Mouse (Mus musculus): ENCODE measurements around the gene Pla2g3. TPM values are rescaled to one million over a fixed set of nuclear protein-coding genes. Genes with fewer than 3 reads are reported as not detected.

Gene Pla2g3
- total and polyA plus RNA-seq, 2 experiments: 0.06 TPM; not detected in 1

DNA sequence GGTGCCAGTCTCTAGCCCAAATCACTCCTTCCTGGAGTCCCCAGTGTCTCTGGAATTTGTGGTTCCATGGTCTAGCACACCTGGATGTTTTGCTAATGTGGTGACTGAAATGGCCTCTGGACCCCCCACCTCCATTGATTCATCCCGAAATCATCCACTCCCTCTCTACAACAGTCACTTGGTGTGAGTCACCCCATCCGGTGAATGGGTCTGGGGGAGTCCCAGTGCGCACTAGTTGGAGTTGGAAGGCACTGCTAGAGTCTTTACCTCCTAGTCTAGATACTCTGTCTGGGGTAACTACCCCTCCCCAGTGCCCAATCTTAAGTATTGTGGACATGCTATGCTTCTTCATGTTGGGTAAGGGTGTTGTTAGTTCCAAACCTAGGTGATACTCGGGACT is 50.3 kb downstream of the Pla2g3 start:
- Histone ChIP-seq H3K79me2 (ENCODE audit: control insufficient read depth, insufficient read depth, low read length) (no peaks in the 10 kb centered on the region), H3K27ac (replicated peaks; ENCODE audit: insufficient read depth, low read depth, low read length) (no peak overlapping the region), H3K9ac (ENCODE audit: low read depth, low read length) (peak overlapping the region; percentile 66; the same call in 1 of the 2 replicates), H3K36me3 (ENCODE audit: control insufficient read depth, insufficient read depth, low read length) (no peaks in the 10 kb centered on the region), H3K27me3 (ENCODE audit: control insufficient read depth, insufficient read depth, low read length) (no peaks in the 10 kb centered on the region), H3K4me3 (ENCODE audit: insufficient read depth, low read depth, low read length) (peak overlapping the region; percentile 62), H3K4me1 (ENCODE audit: control insufficient read depth, insufficient read depth, low read length) (peaks cover 5% of the 10 kb centered on the region; the same call in 1 of the 2 replicates)
- TF ChIP-seq CTCF (IDR thresholded peaks at IDR 0.05; ENCODE audit: low read depth, low read length) (no peak), POLR2A (IDR thresholded peaks at IDR 0.05; ENCODE audit: extremely low read depth, insufficient read depth, low read length) (no peak)
- WGBS: 50% methylated on average over 4 of the region's 4 CpGs
- DNase-seq (ENCODE audit: extremely low read depth, low read depth, low spot score): no peak

DNA sequence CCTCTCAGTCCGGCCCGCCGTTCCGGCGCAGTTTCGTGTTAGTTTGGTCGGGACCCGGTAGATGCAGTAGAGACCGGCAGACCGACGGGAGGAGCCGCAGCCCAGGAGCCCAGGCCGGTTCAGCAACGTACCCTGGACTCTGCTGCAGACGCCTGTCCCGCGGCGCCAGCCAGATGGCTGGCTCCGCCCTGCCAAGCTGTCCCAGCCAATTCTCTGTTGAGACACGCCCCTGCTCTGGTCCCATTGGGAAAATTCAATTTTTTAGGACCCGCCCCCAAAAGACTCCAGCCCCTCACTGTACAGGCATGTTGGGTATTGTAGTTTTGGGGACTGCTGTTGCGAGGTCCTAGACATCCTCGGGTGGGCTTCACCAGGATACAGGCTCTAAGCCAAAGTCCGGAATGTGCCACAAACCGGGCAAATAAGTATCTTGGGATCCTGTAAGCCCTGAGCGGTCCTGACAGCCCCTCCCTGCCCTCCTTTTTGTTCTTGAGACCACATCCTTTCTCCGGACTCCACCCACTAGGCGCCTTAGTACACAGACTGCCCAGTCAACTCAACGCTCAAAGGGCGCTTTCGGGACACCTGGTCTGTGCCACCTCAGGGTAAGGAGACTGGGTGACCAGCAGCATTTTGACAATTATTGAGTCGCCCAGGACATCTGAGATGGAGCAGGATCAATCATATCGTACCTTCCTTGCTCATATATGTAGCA is 51.2 kb downstream of the Pla2g3 start:
- 3% methylated on average over 33 of the region's 33 CpGs for WGBS
- TF ChIP-seq POLR2A (IDR thresholded peaks at IDR 0.05; ENCODE audit: extremely low read depth, insufficient read depth, low read length): peak; percentile 82
- no peak; the same call in 1 of the 2 replicates for TF ChIP-seq CTCF (IDR thresholded peaks at IDR 0.05; ENCODE audit: low read depth, low read length)
- Histone ChIP-seq H3K4me3 (ENCODE audit: insufficient read depth, low read depth, low read length) (peak overlapping the region; percentile 62), H3K9ac (ENCODE audit: low read depth, low read length) (peak overlapping the region; percentile 66), H3K79me2 (ENCODE audit: control insufficient read depth, insufficient read depth, low read length) (no peaks in the 10 kb centered on the region), H3K27me3 (ENCODE audit: control insufficient read depth, insufficient read depth, low read length) (no peaks in the 10 kb centered on the region), H3K27ac (replicated peaks; ENCODE audit: insufficient read depth, low read depth, low read length) (0 out of 2 replicates have a peak overlapping the region, but pooled peaks have one; percentile 11), H3K36me3 (ENCODE audit: control insufficient read depth, insufficient read depth, low read length) (no peaks in the 10 kb centered on the region), H3K4me1 (ENCODE audit: control insufficient read depth, insufficient read depth, low read length) (peaks cover 5% of the 10 kb centered on the region; the same call in 1 of the 2 replicates)
- peak; percentile 89 for DNase-seq (ENCODE audit: extremely low read depth, low read depth, low spot score)

DNA sequence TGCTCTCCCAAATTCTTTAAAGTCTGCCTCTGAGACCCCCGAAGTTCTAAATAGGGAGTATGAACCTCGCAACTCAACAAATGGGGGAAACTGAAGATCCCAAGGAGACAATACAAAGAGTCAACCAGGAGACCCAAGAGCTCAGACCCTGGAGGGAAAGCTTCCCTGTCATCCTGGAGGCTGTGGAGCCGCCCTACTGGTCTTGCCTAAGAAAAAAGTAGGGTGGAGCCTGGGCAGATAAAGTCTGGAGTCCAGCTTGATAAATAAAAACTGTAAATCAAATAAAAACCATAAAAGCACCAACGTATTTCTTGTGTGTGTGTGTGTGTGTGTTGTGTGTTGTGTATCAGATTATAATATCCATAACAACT is 51.7 kb downstream of the Pla2g3 start:
- no peak overlapping the region for H3K4me3 ChIP-seq (ENCODE audit: insufficient read depth, low read depth, low read length)

GRCm38 (mm10) chr11:3540451-3541085 is 52.5 kb downstream of the Pla2g3 start, which contains the start of gene Smtn:
TSS of gene Smtn (minus strand) at chr11:3540612.
- H3K4me1 ChIP-seq (ENCODE audit: control insufficient read depth, insufficient read depth, low read length): peaks cover 5% of the 10 kb centered on the region; the same call in 1 of the 2 replicates
- H3K79me2 ChIP-seq (ENCODE audit: control insufficient read depth, insufficient read depth, low read length): no peaks in the 10 kb centered on the region
- 94% methylated on average over 23 of the region's 23 CpGs for WGBS
- H3K27me3 ChIP-seq (ENCODE audit: control insufficient read depth, insufficient read depth, low read length): no peaks in the 10 kb centered on the region
- DNase-seq (ENCODE audit: extremely low read depth, low read depth, low spot score): no peak
- no peaks in the 10 kb centered on the region for H3K36me3 ChIP-seq (ENCODE audit: control insufficient read depth, insufficient read depth, low read length)
- TF ChIP-seq CTCF (IDR thresholded peaks at IDR 0.05; ENCODE audit: low read depth, low read length) (no peak), POLR2A (IDR thresholded peaks at IDR 0.05; ENCODE audit: extremely low read depth, insufficient read depth, low read length) (no peak)
- 0 out of 2 replicates have a peak within 1 kb of the TSS, but pooled peaks have one; percentile 11 for H3K27ac ChIP-seq (replicated peaks; ENCODE audit: insufficient read depth, low read depth, low read length)
- peak within 1 kb of the TSS; percentile 42 for H3K4me3 ChIP-seq (ENCODE audit: insufficient read depth, low read depth, low read length)
- no peak within 1 kb of the TSS; the same call in 1 of the 2 replicates for H3K9ac ChIP-seq (ENCODE audit: low read depth, low read length)

More for the DNA sequence above, 51.7 kb downstream of the Pla2g3 start:
- WGBS: 46% methylated on average over 4 of the region's 4 CpGs
- Histone ChIP-seq H3K4me1 (ENCODE audit: control insufficient read depth, insufficient read depth, low read length) (peaks cover 5% of the 10 kb centered on the region; the same call in 1 of the 2 replicates), H3K27ac (replicated peaks; ENCODE audit: insufficient read depth, low read depth, low read length) (0 out of 2 replicates have a peak overlapping the region, but pooled peaks have one; percentile 11), H3K27me3 (ENCODE audit: control insufficient read depth, insufficient read depth, low read length) (no peaks in the 10 kb centered on the region), H3K79me2 (ENCODE audit: control insufficient read depth, insufficient read depth, low read length) (no peaks in the 10 kb centered on the region), H3K36me3 (ENCODE audit: control insufficient read depth, insufficient read depth, low read length) (no peaks in the 10 kb centered on the region), H3K9ac (ENCODE audit: low read depth, low read length) (no peak overlapping the region)
- TF ChIP-seq CTCF (IDR thresholded peaks at IDR 0.05; ENCODE audit: low read depth, low read length) (0 out of 2 replicates have a peak, but pooled peaks have one; percentile 11), POLR2A (IDR thresholded peaks at IDR 0.05; ENCODE audit: extremely low read depth, insufficient read depth, low read length) (no peak)
- peak; percentile 13 for DNase-seq (ENCODE audit: extremely low read depth, low read depth, low spot score)

- H3K27me3 ChIP-seq (ENCODE audit: control insufficient read depth, insufficient read depth, low read length): no peaks in the 10 kb centered on the region
- H3K9ac ChIP-seq (ENCODE audit: low read depth, low read length): no peak overlapping the region
- no peaks in the 10 kb centered on the region for H3K4me1 ChIP-seq (ENCODE audit: control insufficient read depth, insufficient read depth, low read length)
- WGBS: 81% methylated on average over 3 of the region's 3 CpGs
- H3K36me3 ChIP-seq (ENCODE audit: control insufficient read depth, insufficient read depth, low read length): no peaks in the 10 kb centered on the region
- DNase-seq (ENCODE audit: extremely low read depth, low read depth, low spot score): no peak
- no peak overlapping the region for H3K4me3 ChIP-seq (ENCODE audit: insufficient read depth, low read depth, low read length)
- TF ChIP-seq CTCF (IDR thresholded peaks at IDR 0.05; ENCODE audit: low read depth, low read length) (no peak), POLR2A (IDR thresholded peaks at IDR 0.05; ENCODE audit: extremely low read depth, insufficient read depth, low read length) (no peak)
- no peaks in the 10 kb centered on the region for H3K79me2 ChIP-seq (ENCODE audit: control insufficient read depth, insufficient read depth, low read length)
- no peak overlapping the region for H3K27ac ChIP-seq (replicated peaks; ENCODE audit: insufficient read depth, low read depth, low read length)
Measured at GRCm38 (mm10) chr11:3541932-3542331, 53.8 kb downstream of the Pla2g3 start.

All from liver, adult 2 months (tissue).